Comparison of ENCODE assay signal across 19 mouse cellular contexts in genomic region chr11:100607121-100607520, GRCm38 (mm10).
"Had no signal": no experiment of that assay in that cellular context is flagged by ENCODE, and none has a peak within 500 bp of the region (broad histone marks: within the 10 kb centered on the region; RNA-seq: fewer than 3 reads in every experiment).

No protein-coding gene starts in this region.

- ATAC-seq: liver, postnatal 0 days; lung, postnatal 0 days; midbrain, embryonic 13.5 days; midbrain, embryonic 15.5 days had no signal

- H3K27ac ChIP-seq: liver, embryonic 15.5 days; lung, embryonic 15.5 days; midbrain, embryonic 13.5 days; midbrain, embryonic 15.5 days; neural tube, embryonic 13.5 days; neural tube, embryonic 15.5 days had no signal

- H3K36me3 ChIP-seq: neural tube, embryonic 15.5 days had no signal

- H3K9me3 ChIP-seq: liver, embryonic 15.5 days; lung, embryonic 15.5 days; megakaryocyte, embryonic 14.5 days; midbrain, embryonic 13.5 days; midbrain, embryonic 15.5 days; neural tube, embryonic 13.5 days; neural tube, embryonic 15.5 days had no signal

- H3K4me2 ChIP-seq: liver, embryonic 15.5 days; lung, embryonic 15.5 days; midbrain, embryonic 11.5 days; midbrain, embryonic 13.5 days; midbrain, embryonic 15.5 days; neural tube, embryonic 13.5 days; neural tube, embryonic 15.5 days had no signal

- H3K4me3 ChIP-seq: liver, embryonic 15.5 days; lung, embryonic 15.5 days; megakaryocyte, embryonic 14.5 days; midbrain, embryonic 13.5 days; midbrain, embryonic 15.5 days; neural tube, embryonic 13.5 days; neural tube, embryonic 15.5 days had no signal

- H3K9ac ChIP-seq: liver, embryonic 15.5 days; liver, postnatal 0 days; lung, embryonic 15.5 days; midbrain, embryonic 13.5 days; midbrain, embryonic 15.5 days; neural tube, embryonic 13.5 days; neural tube, embryonic 15.5 days had no signal

- DNase-seq: liver, postnatal 0 days; lung, adult 2 months; lung, postnatal 14 days; lung, postnatal 36 days; retina, postnatal 1 day; right cerebral cortex, adult 18-20 months; right cerebral cortex, postnatal 25 days; thymus, adult 2 months; thymus, postnatal 25 days; thymus, postnatal 4 days had no signal

- H3K27me3 ChIP-seq: liver, embryonic 15.5 days; lung, embryonic 15.5 days; megakaryocyte, embryonic 14.5 days; midbrain, embryonic 13.5 days; midbrain, embryonic 15.5 days; neural tube, embryonic 13.5 days; neural tube, embryonic 15.5 days had no signal
